Mouse (Mus musculus): ENCODE data around the gene Fxyd2. TPM values are rescaled to one million over a fixed set of nuclear protein-coding genes. Genes with fewer than 3 reads are reported as not detected.
A peak's percentile ranks its signal among the peaks of the same experiment; 100 is the strongest.

Gene Fxyd2
- polyA plus RNA-seq, 1 experiment from 2014 or later, result 451 TPM

DNA sequence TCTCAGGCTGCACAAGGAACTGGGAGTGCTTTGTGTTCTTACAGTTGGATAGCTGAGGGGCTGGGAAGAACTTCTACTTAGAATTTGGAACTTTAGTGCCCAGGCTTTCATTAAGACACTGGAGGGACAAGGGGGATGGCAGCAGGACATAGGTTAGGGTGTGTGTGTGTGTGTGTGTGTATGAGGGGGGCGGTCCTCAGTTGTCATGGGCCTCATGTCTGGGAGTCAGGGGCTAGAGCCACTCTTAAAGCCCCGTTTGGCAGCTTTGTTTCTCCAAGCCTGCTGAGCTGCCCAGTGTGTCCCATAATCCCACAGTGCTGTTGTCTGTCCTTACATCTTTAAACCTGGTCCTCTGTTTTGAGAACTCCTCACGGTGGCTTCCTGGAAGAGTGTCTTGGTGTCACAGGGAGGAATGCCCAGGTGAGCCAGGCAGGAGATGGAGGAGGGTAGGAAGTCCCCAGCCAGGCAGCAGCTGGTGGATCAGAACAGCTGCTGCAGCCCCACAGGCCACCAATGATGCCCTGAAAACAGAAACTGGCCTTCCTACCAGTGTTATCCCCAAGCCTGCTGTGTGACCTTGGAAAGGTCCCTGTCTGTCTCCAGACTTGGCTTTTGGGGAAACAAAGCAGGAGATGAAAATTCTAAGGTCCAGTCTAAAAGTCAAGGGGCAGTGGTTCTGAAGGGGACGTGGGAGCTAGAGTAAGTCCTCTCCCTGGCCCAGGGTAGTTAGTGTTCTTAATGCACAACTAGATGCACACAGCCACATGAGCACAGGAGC is 13.4 kb downstream of the Fxyd2 start:
- Histone ChIP-seq H3K4me2 (peak overlapping the region; percentile 50; the same call in 1 of the 2 replicates), H3K36me3 (no peaks in the 10 kb centered on the region), H3K4me1 (peaks cover 19% of the 10 kb centered on the region), H3K9ac (no peak overlapping the region), H3K27me3 (0 out of 2 replicates have a peak, but pooled peaks cover under 1% of the 10 kb centered on the region), H3K9me3 (replicated peaks) (no peaks in the 10 kb centered on the region), H3K4me3 (replicated peaks) (no peak overlapping the region), H3K27ac (peak overlapping the region; percentile 70)
- no peak for ATAC-seq (replicated peaks; ENCODE audit: low FRiP score)
- 75% methylated on average over 4 of the region's 4 CpGs for WGBS

DNA sequence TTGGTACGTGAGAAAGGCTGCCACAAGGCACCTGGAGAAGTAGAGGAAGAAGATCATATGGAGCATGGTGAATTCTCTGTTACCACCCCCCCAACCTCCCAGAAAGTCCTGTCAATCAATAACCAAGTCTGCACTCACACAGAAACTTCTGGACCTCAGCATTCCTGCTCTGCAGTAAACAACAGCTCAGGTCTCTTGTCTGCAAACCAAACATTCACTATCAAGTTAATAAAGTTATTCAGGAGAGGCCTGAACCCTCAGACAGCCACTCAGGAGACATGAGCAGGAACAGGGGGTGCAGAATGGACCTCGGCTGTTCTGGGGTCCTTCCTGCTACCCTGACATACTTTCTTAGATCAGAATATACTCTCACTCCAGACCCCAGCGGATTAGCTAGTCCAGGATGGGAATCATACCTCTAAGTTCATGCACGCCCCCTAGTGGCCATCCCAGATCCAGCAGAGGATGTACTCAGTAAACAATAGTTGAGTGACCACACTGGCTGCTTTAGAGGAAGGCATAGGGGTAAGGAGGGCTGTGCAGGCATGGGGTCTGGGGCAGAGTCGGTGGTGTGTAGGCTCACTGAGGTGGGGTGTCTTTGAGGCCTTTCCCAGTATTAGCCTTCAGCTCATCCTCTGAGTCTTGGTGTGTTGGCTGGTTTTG is 14.1 kb downstream of the Fxyd2 start:
- no peak for ATAC-seq (replicated peaks; ENCODE audit: low FRiP score)
- peaks cover 13% of the 10 kb centered on the region for H3K4me1 ChIP-seq
- peak overlapping the region; percentile 70 for H3K27ac ChIP-seq

DNA sequence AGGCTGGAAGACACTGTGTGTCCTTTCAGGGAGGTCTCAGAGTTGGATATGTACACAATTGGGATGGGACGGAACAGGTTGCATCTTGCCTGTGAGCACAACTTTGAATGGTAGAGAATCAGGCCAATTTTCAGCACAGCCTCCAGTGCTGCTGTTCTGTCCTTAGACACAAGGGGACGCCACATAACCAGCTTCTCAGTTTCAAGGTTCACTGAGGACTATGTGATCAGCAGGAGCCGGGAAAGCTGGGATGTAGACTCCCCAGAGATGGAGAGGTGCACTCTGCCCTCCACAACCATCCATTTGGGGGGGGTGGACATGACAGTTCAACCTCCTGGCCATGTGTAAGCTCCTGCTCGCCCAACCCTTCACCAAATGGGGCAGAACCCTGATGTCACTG is 16.4 kb downstream of the Fxyd2 start:
- Histone ChIP-seq H3K27ac (no peak overlapping the region), H3K4me1 (peaks cover 12% of the 10 kb centered on the region), H3K36me3 (no peaks in the 10 kb centered on the region), H3K4me3 (replicated peaks) (no peak overlapping the region), H3K4me2 (no peak overlapping the region), H3K9me3 (replicated peaks) (no peaks in the 10 kb centered on the region), H3K27me3 (0 out of 2 replicates have a peak, but pooled peaks cover 4% of the 10 kb centered on the region), H3K9ac (no peak overlapping the region)
- 46% methylated on average over 4 of the region's 4 CpGs for WGBS
- no peak for ATAC-seq (replicated peaks; ENCODE audit: low FRiP score)

More for the DNA sequence above, 14.1 kb downstream of the Fxyd2 start:
- 55% methylated on average over 5 of the region's 5 CpGs for WGBS
- H3K9ac ChIP-seq, result no peak overlapping the region
- 0 out of 2 replicates have a peak, but pooled peaks cover 4% of the 10 kb centered on the region for H3K27me3 ChIP-seq
- H3K9me3 ChIP-seq (replicated peaks), result no peaks in the 10 kb centered on the region
- no peaks in the 10 kb centered on the region for H3K36me3 ChIP-seq
- H3K4me3 ChIP-seq (replicated peaks), result no peak overlapping the region
- H3K4me2 ChIP-seq, result no peak overlapping the region

DNA sequence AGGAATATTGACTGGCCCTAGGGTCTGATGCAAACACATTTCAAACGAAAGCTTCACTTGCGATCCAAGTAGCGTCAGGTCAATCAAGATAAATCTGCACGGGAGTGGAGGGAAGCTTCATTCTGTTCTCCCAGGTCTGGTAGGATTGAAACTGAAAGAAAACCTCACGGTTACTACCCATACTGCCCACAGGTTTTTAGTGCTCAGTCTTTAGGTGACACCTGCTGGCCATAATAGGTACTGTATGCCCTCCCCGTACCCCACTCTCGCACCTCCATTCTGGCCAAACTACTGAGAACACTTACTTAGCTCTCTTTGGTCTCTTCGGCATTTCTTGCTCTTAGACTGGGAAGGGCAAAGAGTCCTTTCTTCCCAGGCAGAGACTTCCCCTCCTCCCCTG is 17.8 kb downstream of the Fxyd2 start:
- no peak; the same call in 1 of the 2 replicates for ATAC-seq (replicated peaks; ENCODE audit: low FRiP score)
- WGBS, result 29% methylated on average over 8 of the region's 8 CpGs
- Histone ChIP-seq H3K4me3 (replicated peaks) (0 out of 2 replicates have a peak overlapping the region, but pooled peaks have one; percentile 6), H3K4me2 (peak overlapping the region; percentile 33; the same call in 1 of the 2 replicates), H3K9ac (0 out of 2 replicates have a peak overlapping the region, but pooled peaks have one; percentile 21), H3K9me3 (replicated peaks) (no peaks in the 10 kb centered on the region), H3K36me3 (no peaks in the 10 kb centered on the region), H3K4me1 (peaks cover 7% of the 10 kb centered on the region), H3K27ac (no peak overlapping the region), H3K27me3 (0 out of 2 replicates have a peak, but pooled peaks cover 4% of the 10 kb centered on the region)

DNA sequence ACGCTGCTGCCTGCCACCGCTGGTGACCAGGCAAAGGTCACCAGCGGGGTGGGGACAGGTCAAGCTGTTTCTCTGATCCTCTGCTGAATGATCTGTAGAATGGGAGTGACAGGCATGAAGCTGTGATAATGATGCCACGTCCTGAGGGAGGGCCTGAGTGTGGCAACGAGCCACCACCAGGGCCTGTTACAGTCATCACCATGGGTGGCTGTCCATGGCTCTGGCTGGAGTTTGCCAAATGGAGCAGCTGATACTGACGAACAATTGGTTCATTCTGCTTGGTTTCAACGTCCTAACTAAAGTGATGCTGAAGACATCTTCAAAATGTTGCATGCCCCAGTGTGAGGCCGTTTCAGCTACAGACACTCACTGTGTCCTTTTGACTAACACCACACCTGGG is 18.8 kb downstream of the Fxyd2 start:
- ATAC-seq (replicated peaks; ENCODE audit: low FRiP score), result no peak
- no peaks in the 10 kb centered on the region for H3K9me3 ChIP-seq (replicated peaks)
- no peak overlapping the region for H3K27ac ChIP-seq
- no peak overlapping the region for H3K4me3 ChIP-seq (replicated peaks)
- no peaks in the 10 kb centered on the region for H3K36me3 ChIP-seq
- H3K27me3 ChIP-seq, result 0 out of 2 replicates have a peak, but pooled peaks cover 4% of the 10 kb centered on the region
- no peak overlapping the region for H3K4me2 ChIP-seq
- 58% methylated on average over 8 of the region's 8 CpGs for WGBS
- no peaks in the 10 kb centered on the region for H3K4me1 ChIP-seq
- no peak overlapping the region for H3K9ac ChIP-seq

DNA sequence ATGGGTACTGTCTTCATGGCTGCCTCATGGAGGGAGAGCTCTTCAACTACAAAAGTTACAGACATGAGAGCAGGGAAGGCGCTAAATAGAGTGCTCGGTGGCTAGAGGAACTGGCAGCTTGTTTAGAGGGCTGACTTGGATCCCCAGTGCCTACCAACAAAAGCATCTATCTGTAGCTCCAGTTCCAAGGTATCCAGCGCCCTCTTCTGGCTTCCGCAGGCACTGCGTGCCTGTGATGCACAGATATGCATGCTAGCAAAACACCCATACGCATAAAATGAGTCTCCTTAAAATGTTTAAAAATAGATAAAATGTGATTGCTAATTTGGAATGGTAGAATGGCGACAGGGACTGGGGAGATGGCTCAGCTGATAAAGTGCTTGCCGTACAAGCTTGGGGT is 21.7 kb downstream of the Fxyd2 start:
- Histone ChIP-seq H3K27ac (no peak overlapping the region), H3K27me3 (peaks cover 11% of the 10 kb centered on the region; the same call in 1 of the 2 replicates), H3K4me1 (no peaks in the 10 kb centered on the region), H3K4me3 (replicated peaks) (no peak overlapping the region), H3K9me3 (replicated peaks) (no peaks in the 10 kb centered on the region), H3K36me3 (no peaks in the 10 kb centered on the region), H3K4me2 (no peak overlapping the region), H3K9ac (no peak overlapping the region)
- ATAC-seq (replicated peaks; ENCODE audit: low FRiP score), result no peak
- WGBS, result 65% methylated on average over 8 of the region's 8 CpGs

DNA sequence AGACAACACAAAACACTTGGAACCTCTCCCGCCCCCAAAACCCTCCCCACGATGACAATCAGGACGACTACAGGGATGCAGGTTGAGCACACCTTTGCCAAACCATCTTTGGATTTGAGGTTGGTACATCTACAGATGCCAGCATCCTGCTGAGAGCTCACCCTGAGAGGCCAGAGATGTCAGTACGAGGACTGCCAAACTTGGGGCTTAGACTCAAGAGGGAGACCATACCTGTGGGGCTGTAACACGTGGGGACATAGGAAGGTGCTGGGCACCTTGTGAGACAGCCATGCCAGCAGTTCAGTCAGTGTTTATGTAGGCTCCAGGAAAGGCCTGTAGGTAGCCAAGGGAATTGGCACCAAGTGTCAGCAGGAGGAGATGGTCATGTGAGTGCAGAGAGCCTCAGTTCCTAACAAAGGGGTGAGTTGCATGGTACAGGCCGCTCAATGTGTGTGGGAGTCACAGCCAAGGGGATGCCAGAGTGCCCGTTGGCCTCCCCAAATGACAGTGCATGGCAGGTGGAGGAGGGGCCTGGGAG is 23.4 kb downstream of the Fxyd2 start:
- Histone ChIP-seq H3K4me2 (no peak overlapping the region), H3K27ac (no peak overlapping the region), H3K4me3 (replicated peaks) (no peak overlapping the region), H3K4me1 (no peaks in the 10 kb centered on the region), H3K36me3 (no peaks in the 10 kb centered on the region), H3K9ac (no peak overlapping the region), H3K9me3 (replicated peaks) (no peaks in the 10 kb centered on the region), H3K27me3 (peaks cover 21% of the 10 kb centered on the region)
- no peak for ATAC-seq (replicated peaks; ENCODE audit: low FRiP score)
- WGBS, result 72% methylated on average over 7 of the region's 7 CpGs

DNA sequence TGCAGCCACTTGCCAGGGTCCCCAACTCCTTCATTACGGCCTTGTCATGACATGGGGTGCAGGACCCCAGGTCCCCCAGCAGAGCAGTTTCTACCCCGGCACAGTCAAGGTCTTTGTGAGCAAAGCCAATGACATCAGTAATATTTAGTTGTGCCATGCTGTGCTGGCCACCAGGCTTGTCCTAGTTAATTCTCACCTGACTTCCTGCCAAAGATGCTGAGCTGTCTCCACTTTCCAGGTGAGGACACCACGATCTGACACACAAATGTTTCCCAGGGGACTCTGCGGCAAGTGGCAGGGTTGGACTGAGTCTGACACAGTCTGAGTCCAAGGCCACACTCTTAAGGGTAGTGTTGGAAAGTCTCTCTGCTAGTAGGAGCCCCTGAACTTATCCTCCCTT is 27.0 kb downstream of the Fxyd2 start, which contains the start of gene Dscaml1:
Dscaml1 (plus strand) TSS at position 173 of the 400 bp plus-strand sequence.
- H3K27me3 ChIP-seq, result peaks cover 47% of the 10 kb centered on the region
- no peak within 1 kb of the TSS for H3K4me2 ChIP-seq
- no peak within 1 kb of the TSS for H3K4me3 ChIP-seq (replicated peaks)
- H3K9ac ChIP-seq, result no peak within 1 kb of the TSS
- ATAC-seq (replicated peaks; ENCODE audit: low FRiP score), result no peak
- H3K9me3 ChIP-seq (replicated peaks), result no peaks in the 10 kb centered on the region
- H3K4me1 ChIP-seq, result peaks cover 16% of the 10 kb centered on the region
- no peak within 1 kb of the TSS for H3K27ac ChIP-seq
- H3K36me3 ChIP-seq, result no peaks in the 10 kb centered on the region
- 85% methylated on average over 4 of the region's 4 CpGs for WGBS

DNA sequence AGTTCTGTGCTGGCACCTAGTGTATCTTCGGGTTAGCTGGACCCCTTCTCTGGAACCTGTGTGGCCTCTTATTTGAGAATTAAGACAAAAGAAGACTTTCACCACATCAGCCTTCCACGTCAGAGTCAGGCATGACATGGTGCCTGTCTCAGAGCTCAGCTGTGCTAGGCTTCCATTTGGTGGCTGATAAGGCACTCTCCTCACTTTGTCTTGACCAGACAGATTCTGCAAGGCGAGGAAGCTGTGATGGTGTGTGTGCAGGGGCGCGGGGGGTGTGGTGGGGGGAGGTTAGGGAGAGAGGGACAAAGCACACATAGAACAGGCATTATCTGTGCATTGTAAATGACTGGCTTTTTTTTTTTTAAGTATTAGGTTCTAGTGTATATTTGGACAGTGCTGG is 29.9 kb downstream of the Fxyd2 start:
- whole genome bisulfite sequencing, result 32% methylated on average over 5 of the region's 5 CpGs
- no peak overlapping the region for H3K4me2 ChIP-seq
- peaks cover 18% of the 10 kb centered on the region for H3K4me1 ChIP-seq
- H3K27me3 ChIP-seq, result peaks cover 70% of the 10 kb centered on the region
- no peak overlapping the region for H3K4me3 ChIP-seq (replicated peaks)
- ATAC-seq (replicated peaks; ENCODE audit: low FRiP score), result no peak
- H3K9me3 ChIP-seq (replicated peaks), result no peaks in the 10 kb centered on the region
- no peak overlapping the region for H3K9ac ChIP-seq
- H3K36me3 ChIP-seq, result no peaks in the 10 kb centered on the region
- no peak overlapping the region for H3K27ac ChIP-seq

DNA sequence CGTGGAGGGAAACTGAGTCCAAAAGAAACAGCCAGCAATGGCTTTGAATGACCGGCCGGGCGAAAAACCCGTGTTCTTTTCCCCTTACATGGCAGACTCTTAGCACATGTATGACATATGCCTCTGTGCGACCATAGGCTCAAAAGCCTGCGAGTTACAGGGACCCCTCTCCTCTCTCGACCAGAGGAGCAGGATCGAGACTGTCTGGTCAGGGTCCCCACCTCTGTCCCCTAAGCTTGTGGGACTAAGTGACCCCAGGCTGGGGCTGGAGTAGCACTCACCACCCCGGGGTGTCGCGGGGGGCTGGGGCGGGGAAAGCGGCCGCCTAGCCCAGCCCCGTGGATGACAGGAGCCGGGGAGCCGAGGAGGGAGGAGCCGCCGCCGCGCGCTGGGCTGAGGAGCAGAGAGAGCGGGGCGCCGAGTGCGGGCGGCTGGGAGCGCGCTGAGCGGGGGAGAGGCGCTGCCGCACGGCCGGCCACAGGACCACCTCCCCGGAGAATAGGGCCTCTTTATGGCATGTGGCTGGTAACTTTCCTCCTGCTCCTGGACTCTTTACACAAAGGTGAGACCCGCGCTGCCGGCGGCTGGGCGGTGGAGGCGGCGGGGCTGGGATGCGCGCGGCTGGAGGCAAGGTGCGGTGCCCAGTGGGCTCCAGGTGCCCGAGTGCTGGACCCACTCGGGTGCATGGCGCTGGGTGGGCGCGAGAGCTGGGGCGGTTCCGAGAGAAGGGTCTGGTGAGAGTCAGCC is 30.7 kb downstream of the Fxyd2 start:
- ATAC-seq (replicated peaks; ENCODE audit: low FRiP score), result 0 out of 2 replicates have a peak, but pooled peaks have one; percentile 46

DNA sequence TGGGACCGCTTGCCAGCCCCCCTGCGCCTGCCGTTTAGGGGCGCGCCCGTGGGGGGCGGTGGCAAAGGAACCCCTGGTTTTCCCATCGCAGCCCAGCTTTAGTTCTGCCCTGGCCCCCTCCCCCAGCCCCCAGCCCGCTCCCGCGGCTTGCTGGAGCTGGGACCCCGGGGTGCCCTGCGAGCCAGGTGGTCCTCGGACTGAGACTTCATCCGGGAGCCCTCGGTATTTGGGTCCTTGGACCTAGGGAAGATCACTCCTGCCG is 31.2 kb downstream of the Fxyd2 start:
- Histone ChIP-seq H3K9me3 (replicated peaks) (no peaks in the 10 kb centered on the region), H3K4me1 (peaks cover 18% of the 10 kb centered on the region), H3K27me3 (peaks cover 67% of the 10 kb centered on the region), H3K4me3 (replicated peaks) (peak overlapping the region; percentile 44), H3K36me3 (no peaks in the 10 kb centered on the region), H3K27ac (no peak overlapping the region), H3K9ac (peak overlapping the region; percentile 3; the same call in 1 of the 2 replicates), H3K4me2 (peak overlapping the region; percentile 80)
- under 1% methylated on average over 12 of the region's 17 CpGs for WGBS
- ATAC-seq (replicated peaks; ENCODE audit: low FRiP score), result no peak; the same call in 1 of the 2 replicates

More for the DNA sequence above, 30.7 kb downstream of the Fxyd2 start:
- Histone ChIP-seq H3K9me3 (replicated peaks) (no peaks in the 10 kb centered on the region), H3K4me1 (peaks cover 18% of the 10 kb centered on the region), H3K4me2 (peak overlapping the region; percentile 80), H3K27me3 (peaks cover 67% of the 10 kb centered on the region), H3K4me3 (replicated peaks) (peak overlapping the region; percentile 44), H3K9ac (peak overlapping the region; percentile 3; the same call in 1 of the 2 replicates), H3K27ac (no peak overlapping the region), H3K36me3 (no peaks in the 10 kb centered on the region)
- 2% methylated on average over 51 of the region's 54 CpGs for WGBS

All from kidney, embryonic 15.5 days (tissue).